Mouse (Mus musculus) myocyte (in vitro differentiated cells): ENCODE measurements around the gene Cramp1l.

Experiments used
- CEBPB ChIP-seq: IDR thresholded peaks from 2 replicates; pipeline ENCODE4 v1.6.1; 2011; ENCODE audit warnings: mild to moderate bottlenecking, moderate library complexity; ENCODE audit not compliant: poor library complexity, insufficient read depth, severe bottlenecking
- MAX ChIP-seq: IDR thresholded peaks from one replicate; pipeline ENCODE4 v1.6.1; 2011; ENCODE audit warnings: low read depth, mild to moderate bottlenecking, control low read depth
- MYOD1 ChIP-seq, 3 experiments: IDR thresholded peaks; one replicate each; pipeline ENCODE4 v1.6.1; 2011; ENCODE audit warnings: control low read depth in 2 of 3, low read depth in 2 of 3, mild to moderate bottlenecking in 2 of 3, moderate library complexity in 1 of 3; ENCODE audit not compliant: insufficient read length in 2 of 3, control insufficient read depth in 1 of 3
- POLR2A ChIP-seq: IDR thresholded peaks from one replicate; pipeline ENCODE4 v1.6.1; 2011; ENCODE audit warnings: low read depth, mild to moderate bottlenecking, control low read depth, moderate library complexity; ENCODE audit not compliant: insufficient read length

- TF ChIP-seq POLR2A (no peak), MAX (no peak), MYOD1 (IDR thresholded peaks at IDR 0.05; ENCODE audit: control insufficient read depth in 1 of 3, insufficient read length in 2 of 3, low read depth in 2 of 3) (no peak), CEBPB (no peak)
Observed at GRCm38 (mm10) chr17:25045281-25045680, 29.7 kb upstream of the Cramp1l start.
